Mouse (Mus musculus) heart, adult 2 months (tissue): Measurements from ENCODE around the gene Zfp382.
"Not testable (repeated sequence)": the region's sequence is repeated elsewhere in the genome, so short reads cannot be mapped to it uniquely, and the experiment has no call there.

Source experiments
- CTCF ChIP-seq: fragments of 200-600 bp; IDR thresholded peaks from 2 replicates; pipeline ENCODE4 v1.8.1; 2022; ENCODE audit warnings: antibody characterized with exemption, mild to moderate bottlenecking, moderate library complexity
- EP300 ChIP-seq: fragments of 200-500 bp; IDR thresholded peaks from 2 replicates; pipeline ENCODE4 v1.6.1; 2011; ENCODE audit warnings: low read depth, low read length, control low read depth; ENCODE audit not compliant: insufficient read depth

DNA sequence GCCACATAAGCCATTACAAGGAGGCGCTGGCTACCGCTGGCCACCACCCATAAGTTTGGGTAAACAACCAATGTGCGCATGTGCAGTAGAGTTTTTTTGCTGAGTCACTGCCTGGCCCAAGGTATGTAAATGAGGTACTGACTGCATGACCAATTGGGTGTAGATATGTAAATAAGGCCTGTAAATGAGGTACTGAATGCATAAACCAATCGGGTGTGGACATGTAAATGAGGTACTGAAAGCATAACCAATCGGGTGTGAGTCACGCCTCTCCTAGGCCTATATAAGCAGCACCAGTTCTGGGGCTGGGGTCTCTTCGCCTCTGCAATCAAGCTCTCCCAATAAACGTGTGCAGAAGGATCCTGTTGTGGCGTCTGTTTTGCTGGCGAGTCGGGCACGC is 3.8 kb upstream of the Zfp382 start:
- not testable (repeated sequence) for TF ChIP-seq CTCF, EP300
